Mouse (Mus musculus) forebrain, embryonic 16.5 days (tissue): ENCODE results near the gene Scrg1. TPM values are rescaled to one million over a fixed set of nuclear protein-coding genes. Genes with fewer than 3 reads are reported as not detected.
"Not testable (repeated sequence)": the region's sequence is repeated elsewhere in the genome, so short reads cannot be mapped to it uniquely, and the experiment has no call there.

Source experiments
- ATAC-seq: fragments of 200-750 bp; cut with Nextera tagmentation; 2 replicates; pipeline ENCODE4 v1.8.0; 2017; ENCODE audit warnings: mild to moderate bottlenecking, moderate library complexity
- H3K27ac ChIP-seq: fragments of 300-500 bp; sonication (generic); 2 replicates; pipeline ENCODE4 v1.5.1; 2014; ENCODE audit warnings: low read length, control low read depth
- H3K27me3 ChIP-seq: fragments of 300-500 bp; sonication (generic); replicated peaks from 2 replicates; pipeline ENCODE4 v1.6.1; 2014; ENCODE audit warnings: low read length; ENCODE audit not compliant: control insufficient read depth, insufficient read depth
- H3K36me3 ChIP-seq: fragments of 300-500 bp; sonication (generic); 2 replicates; pipeline ENCODE4 v1.6.1; 2014; ENCODE audit not compliant: control insufficient read depth, insufficient read depth
- H3K4me1 ChIP-seq: fragments of 300-500 bp; sonication (generic); replicated peaks from 2 replicates; pipeline ENCODE4 v1.6.1; 2014; ENCODE audit warnings: low read length; ENCODE audit not compliant: control insufficient read depth, insufficient read depth
- H3K4me2 ChIP-seq: fragments of 300-500 bp; sonication (generic); 2 replicates; pipeline ENCODE4 v1.6.1; 2014; ENCODE audit warnings: mild to moderate bottlenecking, low read length, control low read depth
- H3K4me3 ChIP-seq: fragments of 300-500 bp; sonication (generic); replicated peaks from 2 replicates; pipeline ENCODE4 v1.5.1; 2014; ENCODE audit warnings: mild to moderate bottlenecking, low read length, control low read depth
- H3K9ac ChIP-seq: fragments of 300-500 bp; sonication (generic); replicated peaks from 2 replicates; pipeline ENCODE4 v1.6.1; 2014; ENCODE audit warnings: low read depth, low read length, control low read depth
- H3K9me3 ChIP-seq: fragments of 300-500 bp; sonication (generic); 2 replicates; pipeline ENCODE4 v1.6.1; 2016; ENCODE audit warnings: low read length; ENCODE audit not compliant: control insufficient read depth
- WGBS: fragments of 180-500 bp; shearing (Covaris S2); extraction: QIAGEN DNeasy Blood & Tissue Kit; methylation state at CpG from one replicate; pipeline ENCODE4 v1.1.7; 2014; 5-methylcytosine and 5-hydroxymethylcytosine counted together
- polyA plus RNA-seq: library from polyadenylated mRNA; unstranded; fragments of >200 nt; fragmentation: Nextera tagmentation; extraction: Ambion mirVana; gene quantifications from 2 replicates; pipeline ENCODE4 v1.2.1, GENCODE M21; 2015

Scrg1 gene
- polyA plus RNA-seq, 1 experiment from 2014 or later, result 14.7 TPM

DNA sequence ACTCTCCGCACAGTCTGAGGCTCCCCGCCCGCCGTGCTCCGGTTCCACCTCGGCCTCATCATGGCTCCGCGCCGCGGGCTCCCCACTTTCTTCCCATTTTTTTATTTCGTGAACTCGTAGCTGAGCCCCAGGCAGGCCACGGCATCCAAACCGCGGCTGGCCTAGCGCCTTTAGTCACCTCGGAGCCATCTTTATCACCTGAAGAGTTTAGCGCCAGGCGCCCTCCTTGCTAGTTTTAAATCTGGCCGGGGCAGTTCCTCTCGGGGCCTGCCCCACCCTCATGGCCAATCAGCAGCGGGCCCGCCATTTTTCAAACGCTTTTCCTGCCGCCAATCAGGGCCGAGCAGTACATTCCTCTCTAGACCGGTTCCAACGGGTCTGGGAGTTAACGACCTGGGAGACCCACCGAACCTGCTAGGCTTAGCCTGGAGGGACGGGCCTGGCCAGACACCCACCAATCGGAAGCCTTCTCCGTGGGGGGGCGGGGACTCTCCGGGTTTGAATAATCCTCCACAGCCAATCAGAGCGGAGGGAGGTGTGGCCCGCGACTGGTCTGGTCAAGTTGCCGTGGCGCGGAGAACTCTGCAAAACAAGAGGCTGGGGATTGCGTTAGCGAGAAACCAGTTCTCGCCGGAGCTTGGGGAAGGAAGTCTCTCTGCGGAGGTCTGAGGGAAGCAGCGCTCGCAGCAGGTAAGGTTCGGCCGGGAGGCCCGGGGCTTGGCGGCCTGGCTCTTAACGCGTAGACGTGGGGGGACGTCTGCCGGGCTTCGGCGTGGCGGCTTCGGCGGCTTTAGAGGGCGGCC, 55.8 kb downstream of the Scrg1 start, which contains the start of gene Hmgb2:
Gene Hmgb2, plus strand, starts transcription at position 592 of the 803 bp plus-strand sequence.
- peak within 1 kb of the TSS; percentile 97 for H3K4me2 ChIP-seq
- H3K27ac ChIP-seq, result peak within 1 kb of the TSS; percentile 92
- no peaks in the 10 kb centered on the region; the same call in 1 of the 2 replicates for H3K36me3 ChIP-seq
- WGBS, result under 1% methylated on average over 63 of the region's 63 CpGs
- H3K9ac ChIP-seq, result peak within 1 kb of the TSS; percentile 77
- H3K27me3 ChIP-seq, result no peaks in the 10 kb centered on the region
- no peaks in the 10 kb centered on the region for H3K9me3 ChIP-seq
- H3K4me1 ChIP-seq, result peaks cover 7% of the 10 kb centered on the region
- H3K4me3 ChIP-seq, result peak within 1 kb of the TSS; percentile 62
- peak; percentile 100 for ATAC-seq

- Histone ChIP-seq H3K9me3 (no peaks in the 10 kb centered on the region), H3K9ac (peak overlapping the region; percentile 77), H3K27ac (peak overlapping the region; percentile 92), H3K36me3 (no peaks in the 10 kb centered on the region; the same call in 1 of the 2 replicates), H3K27me3 (no peaks in the 10 kb centered on the region), H3K4me2 (peak overlapping the region; percentile 53), H3K4me1 (peaks cover 7% of the 10 kb centered on the region), H3K4me3 (peak overlapping the region; percentile 62)
- under 1% methylated on average over 68 of the region's 96 CpGs for WGBS
- ATAC-seq, result peak; percentile 32
These were observed 56.7 kb downstream of the Scrg1 start for GRCm38 (mm10) chr8:57512141-57513056.

DNA sequence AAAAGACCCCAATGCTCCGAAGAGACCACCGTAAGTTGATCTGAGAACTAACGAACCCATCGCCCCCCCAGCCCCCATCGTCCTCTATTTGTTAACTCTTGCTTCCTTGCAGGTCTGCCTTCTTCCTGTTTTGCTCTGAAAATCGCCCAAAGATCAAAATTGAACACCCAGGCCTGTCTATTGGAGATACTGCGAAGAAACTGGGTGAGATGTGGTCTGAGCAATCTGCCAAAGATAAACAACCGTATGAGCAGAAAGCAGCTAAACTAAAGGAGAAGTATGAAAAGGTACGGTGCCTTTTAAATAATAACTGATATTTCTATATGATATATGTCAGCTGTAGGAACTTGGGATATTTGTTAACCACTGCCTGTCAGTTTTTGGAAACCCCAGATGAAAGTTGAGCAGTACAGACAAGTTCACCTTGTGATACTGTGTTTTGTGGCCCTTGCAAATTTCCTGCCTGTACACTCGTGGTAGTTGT, 57.5 kb downstream of the Scrg1 start:
- ATAC-seq, H3K4me1 ChIP-seq, H3K27me3 ChIP-seq, H3K27ac ChIP-seq, H3K9me3 ChIP-seq, H3K36me3 ChIP-seq: not testable (repeated sequence)
- peak overlapping the region; percentile 62 for H3K4me3 ChIP-seq
- peak overlapping the region; percentile 53 for H3K4me2 ChIP-seq
- H3K9ac ChIP-seq, result peak overlapping the region; percentile 77
- 10% methylated on average over 9 of the region's 10 CpGs for WGBS

- H3K4me1 ChIP-seq, H3K9ac ChIP-seq, H3K27me3 ChIP-seq, H3K27ac ChIP-seq, H3K4me3 ChIP-seq, H3K9me3 ChIP-seq, H3K36me3 ChIP-seq, ATAC-seq, H3K4me2 ChIP-seq: not testable (repeated sequence)
- 95% methylated on average over 4 of the region's 5 CpGs for WGBS
These were observed 61.0 kb downstream of the Scrg1 start for GRCm38 (mm10) chr8:57516685-57517084.

GRCm38 (mm10) chr8:57517723-57518122, 62.0 kb downstream of the Scrg1 start:
- H3K4me3 ChIP-seq, result no peak overlapping the region
- WGBS, result 89% methylated on average over 3 of the region's 3 CpGs
- no peaks in the 10 kb centered on the region for H3K9me3 ChIP-seq
- ATAC-seq, result no peak
- no peak overlapping the region for H3K9ac ChIP-seq
- H3K36me3 ChIP-seq, result no peaks in the 10 kb centered on the region; the same call in 1 of the 2 replicates
- no peak overlapping the region for H3K4me2 ChIP-seq
- H3K4me1 ChIP-seq, result peaks cover 3% of the 10 kb centered on the region; the same call in 1 of the 2 replicates
- H3K27me3 ChIP-seq, result no peaks in the 10 kb centered on the region
- H3K27ac ChIP-seq, result no peak overlapping the region

DNA sequence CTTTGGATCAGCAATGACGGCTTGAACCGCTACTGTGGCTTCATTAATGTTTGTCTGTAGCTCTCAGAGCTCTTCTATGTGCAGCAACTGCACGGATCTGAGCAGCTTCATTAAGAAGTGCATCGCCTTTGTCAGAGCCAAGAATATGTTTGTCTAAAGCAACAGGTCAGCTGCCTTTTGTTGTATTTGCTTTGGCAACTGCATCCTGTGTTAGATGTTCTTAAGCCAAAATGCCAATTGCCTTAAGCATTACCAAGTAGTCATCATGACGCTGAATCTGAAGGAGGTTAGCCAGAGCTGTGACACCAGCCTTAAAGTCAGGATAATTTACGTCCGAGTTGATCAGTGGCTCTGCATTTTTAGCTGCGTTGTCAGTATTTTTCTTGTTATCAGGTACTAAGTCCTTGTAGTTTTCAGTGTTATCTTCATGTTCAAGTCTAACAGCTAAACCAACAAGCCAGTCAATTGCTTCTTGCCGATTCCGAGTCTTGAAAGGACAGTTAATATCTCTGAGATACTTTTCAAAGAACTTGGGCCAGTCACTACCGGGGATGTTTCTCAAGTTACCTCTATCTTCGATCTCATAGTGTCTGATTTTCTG, 64.6 kb downstream of the Scrg1 start:
- H3K36me3 ChIP-seq, result no peaks in the 10 kb centered on the region; the same call in 1 of the 2 replicates
- no peaks in the 10 kb centered on the region for H3K9me3 ChIP-seq
- no peaks in the 10 kb centered on the region for H3K4me1 ChIP-seq
- no peak overlapping the region for H3K27ac ChIP-seq
- no peak overlapping the region for H3K4me3 ChIP-seq
- WGBS, result 85% methylated on average over 12 of the region's 12 CpGs
- no peak overlapping the region for H3K9ac ChIP-seq
- ATAC-seq, result no peak
- no peak overlapping the region for H3K4me2 ChIP-seq
- no peaks in the 10 kb centered on the region for H3K27me3 ChIP-seq

Other genes starting within 250 kb of the Scrg1 start
- gene Hand2, start 134.9 kb upstream of the Scrg1 start, polyA plus RNA-seq, result not detected in 2 replicates
- 53.1 and 64.3 TPM in 2 replicates for gene Sap30, start 31.9 kb downstream of the Scrg1 start, polyA plus RNA-seq
- 168 and 177 TPM in 2 replicates for gene Hmgb2, start 56.0 kb downstream of the Scrg1 start, polyA plus RNA-seq
- gene Galnt7, start 197.1 kb downstream of the Scrg1 start, polyA plus RNA-seq, result 8.7 and 11.3 TPM in 2 replicates